Mouse (Mus musculus) naive thymus-derived CD4-positive, alpha-beta T cell, adult 5 months (primary cell): ENCODE results near the gene Cd59a. TPM values are rescaled to one million over a fixed set of nuclear protein-coding genes. Genes with fewer than 3 reads are reported as not detected.

Experiments
- polyA plus RNA-seq: library from polyadenylated mRNA; unstranded; fragments of 100-300 nt; shearing (Covaris generic); gene quantifications from one replicate; pipeline ENCODE4 v1.2.1, GENCODE M21; 2017

The Cd59a gene
- polyA plus RNA-seq: not detected

DNA sequence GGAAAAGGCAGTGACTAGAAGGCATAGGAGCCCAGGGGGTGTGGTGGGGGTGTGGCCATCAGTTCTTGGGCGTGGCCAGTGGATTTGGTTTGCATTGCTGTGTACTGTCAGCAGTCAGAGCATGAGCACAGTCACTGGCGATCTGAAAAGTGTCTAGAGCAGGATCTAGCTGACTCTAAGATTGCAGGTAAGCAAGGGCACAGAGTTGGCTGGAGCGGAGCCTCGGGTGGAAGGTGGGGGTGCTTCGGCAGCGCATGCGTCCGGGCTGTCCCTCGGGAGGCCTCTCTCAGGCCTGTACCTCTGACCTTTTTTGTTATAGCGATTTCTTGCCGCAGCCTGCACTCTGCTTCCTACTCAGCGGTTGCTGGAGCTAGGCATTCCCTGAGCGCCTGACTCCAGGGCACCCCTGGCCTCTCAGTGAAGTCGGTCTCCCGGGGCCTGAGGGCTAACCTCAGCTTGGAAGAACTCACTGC is at the start of gene Cd59a:
TSS of gene Cd59a (plus strand) at position 61 of the 473 bp plus-strand sequence.

DNA sequence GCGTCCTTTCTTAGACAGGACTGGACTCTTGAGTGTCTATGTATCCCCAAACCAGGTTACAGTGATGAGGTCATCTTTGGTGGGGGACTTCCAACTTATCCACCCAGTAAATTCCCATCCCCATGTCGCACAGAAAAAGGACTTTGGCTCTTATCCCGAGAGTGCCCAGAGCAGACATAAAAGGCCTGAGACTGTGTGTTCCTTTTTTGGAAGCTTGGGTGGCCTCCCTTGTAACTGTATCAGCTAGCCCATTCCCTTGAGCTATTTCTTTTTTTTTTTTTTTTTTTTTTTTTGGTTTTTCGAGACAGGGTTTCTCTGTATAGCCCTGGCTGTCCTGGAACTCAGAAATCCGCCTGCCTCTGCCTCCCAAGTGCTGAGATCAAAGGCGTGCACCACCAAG is 30.1 kb upstream of the Cd59a start, which contains the start of gene Gm10912:
TSS of gene Gm10912 (plus strand) at position 301 of the 400 bp plus-strand sequence.

GRCm38 (mm10) chr2:104068450-104068849 is 27.2 kb upstream of the Cd59a start, which contains the start of gene Gm10799:
Gene Gm10799 (minus strand): TSS chr2:104068550.

DNA sequence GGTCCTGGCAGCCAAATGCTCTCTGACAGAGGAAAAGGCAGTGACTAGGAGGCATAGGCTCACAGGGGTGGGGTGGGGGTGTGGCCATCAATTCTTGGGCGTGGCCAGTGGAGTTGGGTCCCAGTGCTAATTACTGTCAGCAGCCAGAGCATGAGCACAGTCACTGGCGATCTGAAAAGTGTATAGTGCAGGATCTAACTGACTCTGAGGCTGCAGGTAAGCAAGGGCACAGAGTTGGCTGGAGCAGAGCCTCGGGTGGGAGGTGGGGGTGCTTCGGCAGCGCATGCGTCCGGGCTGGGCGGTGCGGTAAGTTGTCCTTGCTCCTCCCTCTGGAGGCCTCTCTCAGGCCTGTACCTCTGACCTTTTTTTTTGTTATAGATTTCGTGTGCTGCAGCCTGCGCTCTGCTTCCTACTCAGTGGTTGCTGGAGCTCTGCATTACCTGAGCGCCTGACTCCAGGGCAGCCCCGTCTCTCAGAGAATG is 25.9 kb upstream of the Cd59a start, which contains the start of gene Cd59b:
TSS of gene Cd59b (plus strand) at position 146 of the 482 bp plus-strand sequence.

DNA sequence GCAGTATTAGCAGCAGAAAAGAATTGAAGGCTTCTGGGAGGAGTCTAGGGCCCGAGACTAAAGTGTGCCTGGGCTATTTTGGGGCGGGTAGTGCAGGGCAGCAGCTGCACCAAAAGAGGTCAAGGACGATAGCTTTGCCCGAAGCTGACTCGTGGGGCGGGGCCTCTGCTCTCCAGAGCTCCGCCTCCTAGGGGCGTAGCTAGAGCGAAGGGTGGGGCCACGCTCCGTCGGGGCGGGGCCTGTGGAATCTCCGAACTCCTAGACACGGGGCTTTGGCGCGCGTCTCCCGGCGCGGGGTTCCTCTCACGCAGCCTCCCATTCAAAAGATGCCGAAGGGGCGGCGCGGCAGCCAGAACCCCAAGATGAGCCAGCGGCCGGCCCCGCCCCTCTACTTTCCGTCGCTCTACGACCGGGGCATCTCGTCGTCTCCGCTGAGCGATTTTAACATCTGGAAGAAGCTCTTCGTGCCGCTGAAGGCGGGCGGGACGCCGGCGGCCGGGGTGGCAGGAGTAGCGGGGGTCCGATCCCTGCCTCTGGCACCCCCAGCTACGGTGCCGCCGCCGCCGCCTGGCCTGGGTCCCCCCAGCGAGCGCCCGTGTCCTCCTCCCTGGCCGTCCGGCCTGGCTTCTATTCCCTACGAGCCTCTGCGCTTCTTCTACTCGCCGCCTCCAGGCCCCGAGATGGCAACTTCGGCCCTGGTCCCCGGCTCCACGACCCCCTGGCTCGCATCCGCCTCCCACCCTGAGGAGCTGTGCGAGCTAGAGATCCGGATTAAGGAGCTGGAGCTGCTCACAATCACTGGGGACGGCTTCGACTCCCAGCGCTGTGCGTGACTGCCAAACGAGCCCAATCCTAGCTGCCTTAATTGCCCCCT is 27.1 kb downstream of the Cd59a start, which contains the start of gene A930018P22Rik:
TSS of gene A930018P22Rik (plus strand) at position 265 of the 874 bp plus-strand sequence.

Other genes with a start within 250 kb of the Cd59a start
- 0.56 TPM for gene Lmo2, start 137.8 kb upstream of the Cd59a start, polyA plus RNA-seq
- 38.4 TPM for gene Fbxo3, start 68.1 kb upstream of the Cd59a start, polyA plus RNA-seq
- 6.4 TPM for gene 4931422A03Rik, start 67.4 kb upstream of the Cd59a start, polyA plus RNA-seq
- 0.27 TPM for gene Gm10912, start 30.0 kb upstream of the Cd59a start, polyA plus RNA-seq
- not detected for gene Gm10799, start 27.3 kb upstream of the Cd59a start, polyA plus RNA-seq
- gene Cd59b, start 26.0 kb upstream of the Cd59a start, polyA plus RNA-seq: not detected
- not detected for gene A930018P22Rik, start 27.0 kb downstream of the Cd59a start, polyA plus RNA-seq